Mouse (Mus musculus) intestine, embryonic 14.5 days (tissue): ENCODE measurements around the gene Zfp51. TPM values are rescaled to one million over a fixed set of nuclear protein-coding genes. Genes with fewer than 3 reads are reported as not detected.
"Not testable (repeated sequence)": the region's sequence is repeated elsewhere in the genome, so short reads cannot be mapped to it uniquely, and the experiment has no call there.

Experiments used
- ATAC-seq: fragments of 200-750 bp; cut with Nextera tagmentation; replicated peaks from 2 replicates; pipeline ENCODE4 v1.8.0; 2017; ENCODE audit warnings: low read depth, moderate number of reproducible peaks, moderate TSS enrichment, moderate library complexity; ENCODE audit not compliant: low FRiP score, low TSS enrichment
- DNase-seq: peaks from one replicate; pipeline ENCODE4 v3.0.0-alpha.2; 2018; ENCODE audit warnings: low spot score
- H3K27ac ChIP-seq: fragments of 300-500 bp; sonication (generic); 2 replicates; pipeline ENCODE4 v1.5.1; 2014; ENCODE audit warnings: low read depth, mild to moderate bottlenecking, control low read depth
- H3K27me3 ChIP-seq: fragments of 300-500 bp; sonication (generic); replicated peaks from 2 replicates; pipeline ENCODE4 v1.6.1; 2014; ENCODE audit warnings: low read length, control low read depth; ENCODE audit not compliant: control insufficient read depth, insufficient read depth
- H3K36me3 ChIP-seq: fragments of 300-500 bp; sonication (generic); 2 replicates; pipeline ENCODE4 v1.6.1; 2014; ENCODE audit warnings: low read length, control low read depth; ENCODE audit not compliant: control insufficient read depth, insufficient read depth
- H3K4me1 ChIP-seq: fragments of 300-500 bp; sonication (generic); replicated peaks from 2 replicates; pipeline ENCODE4 v1.6.1; 2014; ENCODE audit warnings: low read length, control low read depth, mixed read lengths; ENCODE audit not compliant: control insufficient read depth, insufficient read depth
- H3K4me2 ChIP-seq: fragments of 300-500 bp; sonication (generic); 2 replicates; pipeline ENCODE4 v1.6.1; 2014; ENCODE audit warnings: low read length
- H3K4me3 ChIP-seq: fragments of 300-500 bp; sonication (generic); 2 replicates; pipeline ENCODE4 v1.5.1; 2014; ENCODE audit warnings: low read depth, low read length, control low read depth, mixed read lengths
- H3K9ac ChIP-seq: fragments of 300-500 bp; sonication (generic); 2 replicates; pipeline ENCODE4 v1.6.1; 2014; ENCODE audit warnings: mild to moderate bottlenecking, low read length
- H3K9me3 ChIP-seq: fragments of 300-500 bp; sonication (generic); 2 replicates; pipeline ENCODE4 v1.6.1; 2016; ENCODE audit warnings: low read length, control low read depth; ENCODE audit not compliant: control insufficient read depth
- WGBS: fragments of 180-500 bp; shearing (Covaris S2); extraction: QIAGEN DNeasy Blood & Tissue Kit; methylation state at CpG from one replicate; pipeline ENCODE4 v1.1.7; 2014; 5-methylcytosine and 5-hydroxymethylcytosine counted together
- polyA plus RNA-seq: library from polyadenylated mRNA; unstranded; fragments of >200 nt; fragmentation: Nextera tagmentation; extraction: Ambion mirVana; gene quantifications from 2 replicates; pipeline ENCODE4 v1.2.1, GENCODE M21; 2014

The Zfp51 gene
- 14.3 and 16.5 TPM in 2 replicates for polyA plus RNA-seq

GRCm38 (mm10) chr17:21450138-21450704 lies at the start of gene Zfp51:
Zfp51 (plus strand) TSS chr17:21450374.
- H3K36me3 ChIP-seq: no peaks in the 10 kb centered on the region
- H3K4me2 ChIP-seq: peak within 1 kb of the TSS; percentile 77
- H3K4me1 ChIP-seq: peaks cover 6% of the 10 kb centered on the region; the same call in 1 of the 2 replicates
- DNase-seq (peak; percentile 92), ATAC-seq (peak; percentile 100)
- peak within 1 kb of the TSS; percentile 96 for H3K27ac ChIP-seq
- H3K27me3 ChIP-seq: no peaks in the 10 kb centered on the region
- H3K4me3 ChIP-seq: peak within 1 kb of the TSS; percentile 70
- WGBS: under 1% methylated on average over 26 of the region's 26 CpGs
- peak within 1 kb of the TSS; percentile 62 for H3K9ac ChIP-seq
- no peaks in the 10 kb centered on the region for H3K9me3 ChIP-seq

DNA sequence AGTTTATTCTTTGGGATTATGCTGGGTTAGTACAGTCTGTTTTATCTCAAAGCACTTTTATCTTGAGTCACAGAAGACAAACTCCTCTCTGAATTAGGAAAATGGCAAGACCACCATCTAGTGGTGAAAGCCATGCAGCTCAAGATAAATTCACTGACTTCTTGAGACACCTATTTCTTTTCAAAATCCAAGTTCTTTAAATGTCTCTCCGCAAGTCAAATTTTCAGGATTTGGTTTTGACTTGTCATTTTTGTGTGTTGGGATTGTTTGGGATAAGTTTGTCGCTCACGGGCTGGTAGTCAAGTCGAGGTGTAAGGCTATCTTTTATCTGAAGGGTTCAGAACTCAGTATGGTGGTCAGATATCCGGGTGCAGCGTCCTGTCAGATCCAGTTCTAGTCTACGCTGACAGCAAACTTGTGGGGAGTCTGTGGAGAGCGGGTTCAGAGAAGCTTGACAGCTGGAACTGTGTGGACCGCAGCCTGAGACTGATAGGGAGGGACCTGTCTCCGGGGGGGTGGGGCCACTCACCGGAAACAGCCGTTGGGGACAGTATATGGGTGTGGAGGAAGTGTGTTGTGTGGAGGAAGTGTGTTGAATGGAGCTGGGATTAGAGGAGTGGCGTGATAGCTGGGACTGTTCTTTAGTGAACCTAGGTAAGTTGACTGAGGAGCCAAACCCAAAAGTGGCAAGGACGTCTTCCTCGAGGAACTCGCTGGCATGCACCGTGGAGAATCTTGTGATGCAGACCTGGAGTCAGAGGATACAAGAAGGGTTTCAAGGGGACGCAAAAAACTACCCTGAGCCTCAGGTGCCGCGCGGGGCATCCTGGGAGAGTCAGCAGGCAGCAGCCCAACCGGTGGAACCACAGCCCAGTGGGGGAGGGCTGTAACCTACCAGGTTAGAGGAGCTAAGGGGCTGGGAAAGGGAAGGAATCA lies 27.2 kb upstream of the Zfp51 start, which contains the start of gene Zfp54:
Gene Zfp54 (plus strand): TSS at position 564 of the 936 bp plus-strand sequence.
- Histone ChIP-seq H3K4me2 (peak within 1 kb of the TSS; percentile 92), H3K27me3 (no peaks in the 10 kb centered on the region), H3K4me1 (peaks cover 3% of the 10 kb centered on the region; the same call in 1 of the 2 replicates), H3K36me3 (no peaks in the 10 kb centered on the region), H3K9me3 (no peaks in the 10 kb centered on the region), H3K27ac (peak within 1 kb of the TSS; percentile 69; the same call in 1 of the 2 replicates), H3K4me3 (peak within 1 kb of the TSS; percentile 45), H3K9ac (peak within 1 kb of the TSS; percentile 52)
- under 1% methylated on average over 22 of the region's 22 CpGs for WGBS
- ATAC-seq (peak; percentile 100), DNase-seq (peak; percentile 80)

DNA sequence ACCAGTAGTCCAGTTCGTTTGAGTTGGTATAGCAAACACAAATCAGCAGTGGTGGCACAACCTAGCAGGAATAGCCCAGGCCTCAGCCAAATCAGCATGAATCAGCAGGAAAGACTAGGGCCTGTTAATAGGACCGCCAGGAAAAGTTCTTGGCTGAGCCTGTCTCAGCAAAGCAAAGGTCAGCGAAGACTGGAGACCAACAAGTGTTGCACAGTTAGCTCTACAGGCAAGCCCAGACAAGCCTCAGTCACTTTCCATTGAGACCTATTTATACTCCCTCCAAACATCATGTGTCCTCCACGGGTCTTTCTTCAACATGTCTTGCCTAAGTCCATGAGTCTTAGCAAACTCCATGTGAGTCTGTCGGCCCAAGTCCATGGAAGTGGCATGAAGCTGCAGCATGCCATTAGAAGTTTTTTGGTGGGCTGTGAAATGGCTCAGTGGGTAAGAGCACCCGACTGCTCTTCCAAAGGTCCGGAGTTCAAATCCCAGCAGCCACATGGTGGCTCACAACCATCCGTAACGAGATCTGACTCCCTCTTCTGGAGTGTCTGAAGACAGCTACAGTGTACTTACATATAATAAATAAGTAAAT lies 11.3 kb upstream of the Zfp51 start:
- H3K27me3 ChIP-seq, H3K9ac ChIP-seq, H3K27ac ChIP-seq, H3K4me3 ChIP-seq, ATAC-seq, H3K9me3 ChIP-seq, H3K4me2 ChIP-seq, H3K4me1 ChIP-seq, DNase-seq, H3K36me3 ChIP-seq: not testable (repeated sequence)
- WGBS: 80% methylated on average over 9 of the region's 9 CpGs

DNA sequence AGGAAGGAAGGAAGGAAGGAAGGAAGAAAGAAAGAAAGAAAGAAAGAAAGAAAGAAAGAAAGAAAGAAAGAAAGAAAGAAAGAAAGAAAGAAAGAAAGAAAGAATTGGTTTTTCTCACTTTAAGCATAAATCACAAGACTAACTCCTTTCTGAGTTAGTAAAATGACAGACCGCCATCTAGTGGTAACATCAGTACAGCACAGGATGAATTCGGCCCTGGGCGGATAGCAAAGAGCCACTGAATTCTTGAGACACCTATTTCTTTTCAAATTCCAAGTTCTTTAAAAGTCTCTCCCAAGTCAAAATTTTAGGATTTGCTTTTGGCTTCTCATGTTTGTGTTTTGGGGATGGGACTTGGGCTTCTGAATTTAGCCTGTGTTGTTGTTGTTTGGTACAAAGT lies 505 bp upstream of the Zfp51 start:
- WGBS: 0% methylated on average over 3 of the region's 3 CpGs
- DNase-seq (no peak), ATAC-seq (peak; percentile 74)
- Histone ChIP-seq H3K36me3 (no peaks in the 10 kb centered on the region), H3K4me2 (peak overlapping the region; percentile 77), H3K27me3 (no peaks in the 10 kb centered on the region), H3K4me1 (peaks cover 6% of the 10 kb centered on the region; the same call in 1 of the 2 replicates), H3K4me3 (peak overlapping the region; percentile 70), H3K9me3 (no peaks in the 10 kb centered on the region), H3K27ac (peak overlapping the region; percentile 96), H3K9ac (peak overlapping the region; percentile 62)

- H3K27me3 ChIP-seq: no peaks in the 10 kb centered on the region
- H3K4me2 ChIP-seq: no peak overlapping the region
- H3K9ac ChIP-seq: no peak overlapping the region
- H3K4me1 ChIP-seq: no peaks in the 10 kb centered on the region
- no peak overlapping the region for H3K4me3 ChIP-seq
- DNase-seq (no peak), ATAC-seq (no peak)
- no peak overlapping the region for H3K27ac ChIP-seq
- H3K36me3 ChIP-seq: peaks cover 43% of the 10 kb centered on the region
- H3K9me3 ChIP-seq: no peaks in the 10 kb centered on the region
- 92% methylated on average over 5 of the region's 5 CpGs for WGBS
Measured at GRCm38 (mm10) chr17:21463550-21463949, 13.4 kb downstream of the Zfp51 start.

DNA sequence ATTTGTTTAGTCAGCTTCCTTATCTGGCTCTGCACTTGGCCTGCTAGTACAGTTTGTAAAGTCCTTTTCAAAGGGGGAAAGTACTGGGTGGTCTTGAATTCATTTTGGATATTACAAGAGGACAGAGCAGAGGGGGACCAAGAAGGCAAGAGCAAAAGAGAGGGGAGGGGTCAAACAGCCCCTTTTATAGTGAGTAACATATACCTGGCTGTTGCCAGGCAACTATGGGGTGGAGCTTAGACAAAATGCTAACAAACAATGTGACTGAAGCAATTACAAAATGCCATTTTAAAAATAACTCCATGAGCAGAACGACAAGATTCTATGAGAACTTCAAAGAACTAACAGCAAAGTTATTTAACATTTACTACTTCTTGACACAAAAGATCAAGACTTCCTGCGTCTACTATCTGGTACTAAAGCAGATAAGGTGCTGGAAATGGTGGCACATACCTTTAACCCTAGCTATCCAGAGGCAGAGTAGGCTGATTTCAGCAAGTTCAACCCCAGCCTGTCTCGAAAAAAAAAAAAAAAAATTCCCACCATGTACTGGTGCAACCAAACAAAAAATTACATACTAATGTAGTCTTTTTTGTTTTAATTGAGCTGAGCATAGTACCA lies 22.0 kb downstream of the Zfp51 start:
- H3K27me3 ChIP-seq: no peaks in the 10 kb centered on the region
- ATAC-seq (0 out of 2 replicates have a peak, but pooled peaks have one; percentile 32), DNase-seq (no peak)
- H3K4me3 ChIP-seq: no peak overlapping the region
- 60% methylated on average over 3 of the region's 3 CpGs for whole genome bisulfite sequencing
- no peaks in the 10 kb centered on the region for H3K9me3 ChIP-seq
- H3K27ac ChIP-seq: no peak overlapping the region
- no peak overlapping the region for H3K4me2 ChIP-seq
- no peaks in the 10 kb centered on the region for H3K36me3 ChIP-seq
- H3K9ac ChIP-seq: no peak overlapping the region
- 0 out of 2 replicates have a peak, but pooled peaks cover 6% of the 10 kb centered on the region for H3K4me1 ChIP-seq

DNA sequence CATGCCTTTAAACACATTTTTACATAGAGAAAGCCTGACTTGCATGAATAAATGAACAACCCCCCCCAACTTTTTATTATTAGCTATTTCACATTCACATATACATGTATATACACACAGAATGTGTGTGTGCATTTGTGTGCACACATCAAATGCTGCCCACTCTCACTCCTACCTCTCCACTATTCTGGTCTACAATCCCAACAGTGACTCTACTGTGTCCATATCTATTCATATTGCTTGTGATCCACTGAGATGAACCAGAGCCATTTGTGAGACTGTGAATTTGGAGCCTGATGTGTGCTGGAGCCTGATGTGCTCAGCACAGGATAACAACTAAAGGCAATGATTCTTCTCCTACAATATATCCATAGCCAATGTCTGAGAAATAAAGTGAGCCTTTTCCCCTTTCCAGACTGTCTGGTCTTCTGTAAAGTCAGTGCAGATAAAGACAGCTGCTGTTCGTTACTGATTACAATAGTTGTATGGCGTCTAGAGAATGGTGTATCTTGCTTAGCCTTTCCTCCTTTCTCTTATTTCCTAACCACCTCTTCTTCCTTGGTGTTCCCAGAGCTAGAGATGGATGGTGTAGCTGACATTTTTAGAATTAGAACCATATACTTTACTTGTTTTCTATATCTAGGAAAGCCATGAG lies 22.6 kb downstream of the Zfp51 start:
- H3K27me3 ChIP-seq: no peaks in the 10 kb centered on the region
- no peak overlapping the region for H3K4me2 ChIP-seq
- H3K4me3 ChIP-seq: no peak overlapping the region
- WGBS: 35% methylated on average over 2 of the region's 2 CpGs
- no peak overlapping the region for H3K27ac ChIP-seq
- no peaks in the 10 kb centered on the region for H3K9me3 ChIP-seq
- no peak for ATAC-seq
- 0 out of 2 replicates have a peak, but pooled peaks cover 6% of the 10 kb centered on the region for H3K4me1 ChIP-seq
- H3K36me3 ChIP-seq: no peaks in the 10 kb centered on the region
- H3K9ac ChIP-seq: no peak overlapping the region
- no peak for DNase-seq
